Mouse (Mus musculus) MEL (cell line): Measurements from ENCODE around the gene Enho. TPM values are rescaled to one million over a fixed set of nuclear protein-coding genes. Genes with fewer than 3 reads are reported as not detected.

ENCODE experiments used
- DNase-seq: peaks from one replicate; pipeline ENCODE4 v3.0.0; 2011; ENCODE audit warnings: low read depth, low spot score
- H3K27ac ChIP-seq: 2 replicates; pipeline ENCODE4 v1.5.1; 2012; ENCODE audit warnings: low read depth, mild to moderate bottlenecking, control low read depth, low read length, moderate library complexity; ENCODE audit not compliant: control insufficient read depth
- H3K27me3 ChIP-seq, 2 experiments: fragments of 150-350 bp in 1 of 2; sonication (generic) in 1 of 2; 2 replicates each; pipeline ENCODE4 v1.6.1; 2012; ENCODE audit warnings: low read length in 2 of 2, mild to moderate bottlenecking in 2 of 2, improper control_type of control experiment in 1 of 2, moderate library complexity in 1 of 2; ENCODE audit not compliant: insufficient read depth in 2 of 2, control insufficient read depth in 1 of 2
- H3K36me3 ChIP-seq, 2 experiments: 2 replicates each; pipeline ENCODE4 v1.6.1; 2012 to 2014; ENCODE audit warnings: low read length in 2 of 2, improper control_type of control experiment in 1 of 2, inconsistent platforms in 1 of 2, mild to moderate bottlenecking in 1 of 2; ENCODE audit not compliant: insufficient read depth in 2 of 2, control insufficient read depth in 1 of 2
- H3K4me1 ChIP-seq, 2 experiments: fragments of 150-350 bp in 1 of 2; sonication (generic) in 1 of 2; 2 replicates each; pipeline ENCODE4 v1.6.1; 2012; ENCODE audit warnings: low read length in 2 of 2, improper control_type of control experiment in 1 of 2, mild to moderate bottlenecking in 1 of 2; ENCODE audit not compliant: insufficient read depth in 2 of 2, control insufficient read depth in 1 of 2
- H3K4me3 ChIP-seq, 2 experiments: fragments of 150-350 bp in 1 of 2; sonication (generic) in 1 of 2; 2 replicates each; pipeline ENCODE4 v1.5.1; 2012; ENCODE audit warnings: low read depth in 2 of 2, low read length in 2 of 2, mild to moderate bottlenecking in 2 of 2, moderate library complexity in 2 of 2, control low read depth in 1 of 2, improper control_type of control experiment in 1 of 2; ENCODE audit not compliant: control insufficient read depth in 1 of 2, insufficient read depth in 1 of 2
- H3K79me2 ChIP-seq: 2 replicates; pipeline ENCODE4 v1.6.1; 2012; ENCODE audit warnings: mild to moderate bottlenecking, low read length, moderate library complexity; ENCODE audit not compliant: control insufficient read depth, poor library complexity, insufficient read depth
- H3K9ac ChIP-seq: 2 replicates; pipeline ENCODE4 v1.6.1; 2012; ENCODE audit warnings: low read depth, mild to moderate bottlenecking, control low read depth, low read length, moderate library complexity; ENCODE audit not compliant: control insufficient read depth, poor library complexity, severe bottlenecking
- H3K9me3 ChIP-seq: fragments of 150-350 bp; sonication (generic); replicated peaks from 2 replicates; pipeline ENCODE4 v1.6.1; 2012; ENCODE audit warnings: mild to moderate bottlenecking, low read length, improper control_type of control experiment, moderate library complexity; ENCODE audit not compliant: insufficient read depth
- CHD1 ChIP-seq: IDR thresholded peaks from 2 replicates; pipeline ENCODE4 v1.6.1; 2012; ENCODE audit warnings: low read depth, mild to moderate bottlenecking, inconsistent platforms, low read length, improper control_type of control experiment
- ELF1 ChIP-seq: IDR thresholded peaks from 2 replicates; pipeline ENCODE4 v1.6.1; 2014; ENCODE audit warnings: low read depth, mild to moderate bottlenecking, inconsistent platforms, low read length, improper control_type of control experiment, moderate library complexity
- EP300 ChIP-seq, 2 experiments: IDR thresholded peaks; 2 replicates each; pipeline ENCODE4 v1.6.1; 2011; ENCODE audit warnings: improper control_type of control experiment in 2 of 2, low read length in 2 of 2, low read depth in 1 of 2, mild to moderate bottlenecking in 1 of 2
- ETS1 ChIP-seq: IDR thresholded peaks from 2 replicates; pipeline ENCODE4 v1.6.1; 2012; ENCODE audit warnings: low read depth, mild to moderate bottlenecking, inconsistent platforms, low read length, improper control_type of control experiment, moderate library complexity
- GATA1 ChIP-seq: IDR thresholded peaks from 2 replicates; pipeline ENCODE4 v1.6.1; 2011; ENCODE audit warnings: low read depth, low read length, improper control_type of control experiment
- HCFC1 ChIP-seq: IDR thresholded peaks from 2 replicates; pipeline ENCODE4 v1.6.1; 2012; ENCODE audit warnings: low read depth, mild to moderate bottlenecking, inconsistent platforms, low read length, improper control_type of control experiment, moderate library complexity
- MAFK ChIP-seq: IDR thresholded peaks from 2 replicates; pipeline ENCODE4 v1.6.1; 2011; ENCODE audit warnings: low read depth, mild to moderate bottlenecking, low read length, improper control_type of control experiment, borderline replicate concordance
- MAX ChIP-seq: IDR thresholded peaks from 2 replicates; pipeline ENCODE4 v1.6.1; 2011; ENCODE audit warnings: low read length, improper control_type of control experiment
- MXI1 ChIP-seq: IDR thresholded peaks from 2 replicates; pipeline ENCODE4 v1.6.1; 2011; ENCODE audit warnings: mild to moderate bottlenecking, low read depth, low read length, improper control_type of control experiment
- POLR2AphosphoS2 ChIP-seq: IDR thresholded peaks from 2 replicates; pipeline ENCODE4 v1.6.1; 2011; ENCODE audit warnings: low read length, improper control_type of control experiment
- RAD21 ChIP-seq: IDR thresholded peaks from 2 replicates; pipeline ENCODE4 v1.6.1; 2011; ENCODE audit warnings: mild to moderate bottlenecking, low read depth, low read length, improper control_type of control experiment
- RCOR1 ChIP-seq: IDR thresholded peaks from 2 replicates; pipeline ENCODE4 v1.6.1; 2012; ENCODE audit warnings: low read depth, mild to moderate bottlenecking, inconsistent platforms, low read length, improper control_type of control experiment
- SIN3A ChIP-seq: IDR thresholded peaks from 2 replicates; pipeline ENCODE4 v1.6.1; 2012; ENCODE audit warnings: low read length, improper control_type of control experiment, inconsistent platforms
- SMC3 ChIP-seq: IDR thresholded peaks from 2 replicates; pipeline ENCODE4 v1.6.1; 2011; ENCODE audit warnings: low read depth, low read length, improper control_type of control experiment
- TBP ChIP-seq: IDR thresholded peaks from 2 replicates; pipeline ENCODE4 v1.8.0; 2011; ENCODE audit warnings: low read depth, low read length, improper control_type of control experiment
- TCF12 ChIP-seq: IDR thresholded peaks from 2 replicates; pipeline ENCODE4 v1.6.1; 2014; ENCODE audit warnings: low read depth, mild to moderate bottlenecking, inconsistent platforms, low read length, improper control_type of control experiment, moderate library complexity
- ZKSCAN1 ChIP-seq: IDR thresholded peaks from 2 replicates; pipeline ENCODE4 v1.6.1; 2012; ENCODE audit warnings: low read depth, mild to moderate bottlenecking, inconsistent platforms, low read length, improper control_type of control experiment, moderate library complexity
- ZNF384 ChIP-seq: IDR thresholded peaks from 2 replicates; pipeline ENCODE4 v1.6.1; 2012; ENCODE audit warnings: low read depth, mild to moderate bottlenecking, inconsistent platforms, low read length, improper control_type of control experiment
- polyA plus RNA-seq, 2 experiments: library from polyadenylated mRNA; stranded (reverse) in 1 of 2; unstranded in 1 of 2; fragments of >175 nt in 1 of 2; fragments of >200 nt in 1 of 2; gene quantifications; 2 replicates each; pipeline versions ENCODE4 v1.2.1 to v1.2.4; 2012; ENCODE audit warnings: low replicate concordance in 2 of 2, low read depth in 1 of 2; ENCODE audit not compliant: insufficient read length in 2 of 2, insufficient read depth in 1 of 2, missing spikeins in 1 of 2
- total RNA-seq: library from RNA; depleted of rRNA; stranded (reverse); fragments of 300-350 nt; gene quantifications from 2 replicates; pipeline ENCODE4 v1.2.3, GENCODE M21; 2012

The Enho gene
- total and polyA plus RNA-seq, 3 experiments: 0.19 to 0.40 TPM; not detected in 1

GRCm38 (mm10) chr4:41663614-41664013 is 23.5 kb upstream of the Enho start:
- no peaks in the 10 kb centered on the region for H3K79me2 ChIP-seq
- no peak overlapping the region for H3K9ac ChIP-seq
- no peaks in the 10 kb centered on the region for H3K4me1 ChIP-seq
- no peaks in the 10 kb centered on the region for H3K36me3 ChIP-seq
- H3K9me3 ChIP-seq: no peaks in the 10 kb centered on the region
- TF ChIP-seq CHD1 (no peak), ZNF384 (no peak), POLR2AphosphoS2 (no peak), MAFK (no peak), SIN3A (no peak), TCF12 (no peak), RAD21 (no peak), HCFC1 (no peak), EP300 (IDR thresholded peaks at IDR 0.05; ENCODE audit: low read depth in 1 of 2, low read length in 2 of 2) (no peak), ETS1 (no peak), GATA1 (no peak), MXI1 (no peak), ZKSCAN1 (no peak), MAX (no peak), ELF1 (no peak), SMC3 (no peak), RCOR1 (no peak)
- H3K27ac ChIP-seq: no peak overlapping the region
- no peak overlapping the region for H3K4me3 ChIP-seq
- no peaks in the 10 kb centered on the region; a peak in 1 of 4 replicates for H3K27me3 ChIP-seq
- no peak for DNase-seq

- H3K27me3 ChIP-seq: no peaks in the 10 kb centered on the region
These were observed 22.6 kb upstream of the Enho start for GRCm38 (mm10) chr4:41662723-41663122.

More at GRCm38 (mm10) chr4:41662723-41663122, 22.6 kb upstream of the Enho start:
- Histone ChIP-seq H3K4me3 (no peak overlapping the region), H3K27ac (no peak overlapping the region), H3K9ac (no peak overlapping the region), H3K36me3 (no peaks in the 10 kb centered on the region), H3K79me2 (no peaks in the 10 kb centered on the region), H3K4me1 (no peaks in the 10 kb centered on the region), H3K9me3 (no peaks in the 10 kb centered on the region)
- DNase-seq: no peak
- no peak for TF ChIP-seq TBP
